Mouse (Mus musculus): Measurements from ENCODE around the gene Rasd2.

- no peak for TF ChIP-seq GATA1 (IDR thresholded peaks at IDR 0.05; ENCODE audit: low read length)
- no peak for TF ChIP-seq TAL1 (IDR thresholded peaks at IDR 0.05; ENCODE audit: low read length)
Measured at GRCm38 (mm10) chr8:75215046-75215445, 1.3 kb downstream of the Rasd2 start.
